Mouse (Mus musculus) cerebellum, postnatal 4 days (tissue): ENCODE data around the gene Ankrd35.
"Not testable (repeated sequence)": the region's sequence is repeated elsewhere in the genome, so short reads cannot be mapped to it uniquely, and the experiment has no call there.

Source experiments
- DNase-seq, 2 experiments: peaks; one replicate each; pipeline ENCODE4 v3.0.0; 2022; ENCODE audit warnings: low spot score in 2 of 2, mixed read lengths in 1 of 2

Ankrd35 gene

DNA sequence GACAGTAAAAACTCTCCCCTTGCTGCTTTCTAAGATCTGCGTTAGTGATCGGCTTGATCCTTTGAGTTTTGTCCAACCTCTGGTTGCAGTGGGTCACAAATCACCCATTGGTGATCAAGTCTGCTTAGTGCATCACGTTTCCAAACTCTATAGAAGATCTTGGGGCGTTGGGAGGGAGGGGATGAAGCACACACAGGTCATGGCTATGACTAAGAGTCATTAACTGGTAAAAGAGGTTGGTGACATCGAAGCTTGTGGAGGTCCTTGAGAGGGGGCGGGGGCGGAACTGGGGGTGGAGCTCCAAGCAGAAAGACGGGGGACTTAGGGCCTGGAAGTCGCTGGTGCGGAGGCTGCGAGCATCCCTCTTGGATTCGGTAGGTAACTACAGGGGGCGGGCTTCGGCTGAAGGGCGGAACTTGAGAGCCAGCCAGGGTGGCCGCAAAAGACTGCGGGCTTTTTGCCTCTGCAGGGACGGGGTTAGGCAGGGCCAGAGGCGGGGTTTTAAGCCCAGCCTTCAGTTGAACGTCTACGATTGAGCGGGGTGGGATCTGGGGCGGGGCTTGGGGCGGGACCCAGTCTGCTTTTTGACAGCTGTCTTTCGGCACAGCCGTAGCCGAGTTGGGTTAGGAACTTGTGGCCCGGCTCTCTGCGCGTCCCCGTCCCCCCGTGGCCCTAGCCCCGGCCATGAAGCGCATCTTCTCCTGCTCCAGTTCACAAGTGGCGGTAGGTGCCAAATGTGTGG, at the start of gene Ankrd35:
Gene Ankrd35, plus strand, starts transcription at position 405 of the 742 bp plus-strand sequence.
- DNase-seq, result peak; percentile 56 to 58

GRCm38 (mm10) chr3:96623201-96623600, 46.7 kb upstream of the Ankrd35 start:
- DNase-seq, result no peak

DNA sequence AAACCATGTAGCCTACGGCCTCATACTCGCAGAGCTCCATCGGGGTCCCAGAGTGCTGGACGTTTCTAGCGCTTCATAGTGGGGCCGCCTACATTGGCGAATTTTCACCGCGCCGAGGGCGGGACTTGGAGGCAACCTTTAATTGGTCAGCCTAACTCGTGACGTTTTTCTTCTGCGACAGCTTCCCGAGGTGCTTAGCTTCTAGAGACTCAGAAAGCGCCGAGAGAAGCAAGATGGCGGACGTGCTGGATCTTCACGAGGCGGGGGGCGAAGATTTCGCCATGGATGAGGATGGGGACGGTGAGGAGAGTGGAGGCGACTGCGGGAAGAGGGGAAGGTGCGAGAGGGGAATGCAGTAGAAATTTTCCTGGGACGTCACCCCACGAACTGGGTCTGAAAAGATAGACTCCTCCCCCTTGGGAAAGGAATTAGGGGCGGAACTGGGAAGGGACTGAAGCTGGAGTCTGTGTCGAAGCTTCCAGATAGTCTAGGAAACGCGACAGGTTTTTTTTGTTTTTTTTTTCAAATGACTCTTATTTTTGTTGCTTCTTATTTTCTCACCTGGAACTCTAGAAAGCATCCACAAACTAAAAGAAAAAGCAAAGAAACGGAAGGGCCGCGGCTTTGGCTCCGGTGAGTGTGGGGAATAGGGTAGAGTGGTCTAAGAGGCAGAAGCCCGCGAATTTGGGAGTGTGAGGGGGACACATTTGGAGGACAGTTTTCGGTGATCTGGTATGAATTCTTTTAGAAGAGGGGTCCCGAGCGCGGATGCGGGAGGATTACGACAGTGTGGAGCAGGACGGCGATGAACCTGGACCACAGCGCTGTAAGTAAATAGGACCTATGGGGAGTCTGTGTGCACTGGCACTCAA, 40.0 kb upstream of the Ankrd35 start, which contains the start of gene Rbm8a:
Gene Rbm8a, plus strand, starts transcription at position 205 of the 872 bp plus-strand sequence.
- peak; percentile 83 to 95 for DNase-seq

- no peak for DNase-seq
Measured at GRCm38 (mm10) chr3:96632058-96632457, 37.9 kb upstream of the Ankrd35 start.

DNA sequence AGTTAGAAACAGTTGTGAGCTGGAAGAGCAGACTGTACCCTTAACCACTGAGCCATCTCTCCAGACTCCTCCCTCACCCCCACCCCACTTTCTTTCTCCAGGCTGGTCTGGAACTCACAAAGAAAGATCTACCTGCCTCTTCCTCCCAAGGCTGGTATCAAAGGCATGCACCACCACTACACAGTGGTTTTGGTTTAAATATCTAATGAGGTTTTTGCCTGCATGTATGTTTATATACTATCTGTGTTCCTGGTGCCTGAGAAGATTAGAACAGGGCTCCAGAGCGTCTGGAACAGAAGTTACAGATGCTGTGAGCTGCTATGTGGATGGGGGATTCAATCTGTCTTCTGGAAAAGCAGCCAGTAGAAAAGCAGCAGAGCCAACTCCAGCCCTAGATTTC, 35.9 kb upstream of the Ankrd35 start:
- DNase-seq, result no peak

DNA sequence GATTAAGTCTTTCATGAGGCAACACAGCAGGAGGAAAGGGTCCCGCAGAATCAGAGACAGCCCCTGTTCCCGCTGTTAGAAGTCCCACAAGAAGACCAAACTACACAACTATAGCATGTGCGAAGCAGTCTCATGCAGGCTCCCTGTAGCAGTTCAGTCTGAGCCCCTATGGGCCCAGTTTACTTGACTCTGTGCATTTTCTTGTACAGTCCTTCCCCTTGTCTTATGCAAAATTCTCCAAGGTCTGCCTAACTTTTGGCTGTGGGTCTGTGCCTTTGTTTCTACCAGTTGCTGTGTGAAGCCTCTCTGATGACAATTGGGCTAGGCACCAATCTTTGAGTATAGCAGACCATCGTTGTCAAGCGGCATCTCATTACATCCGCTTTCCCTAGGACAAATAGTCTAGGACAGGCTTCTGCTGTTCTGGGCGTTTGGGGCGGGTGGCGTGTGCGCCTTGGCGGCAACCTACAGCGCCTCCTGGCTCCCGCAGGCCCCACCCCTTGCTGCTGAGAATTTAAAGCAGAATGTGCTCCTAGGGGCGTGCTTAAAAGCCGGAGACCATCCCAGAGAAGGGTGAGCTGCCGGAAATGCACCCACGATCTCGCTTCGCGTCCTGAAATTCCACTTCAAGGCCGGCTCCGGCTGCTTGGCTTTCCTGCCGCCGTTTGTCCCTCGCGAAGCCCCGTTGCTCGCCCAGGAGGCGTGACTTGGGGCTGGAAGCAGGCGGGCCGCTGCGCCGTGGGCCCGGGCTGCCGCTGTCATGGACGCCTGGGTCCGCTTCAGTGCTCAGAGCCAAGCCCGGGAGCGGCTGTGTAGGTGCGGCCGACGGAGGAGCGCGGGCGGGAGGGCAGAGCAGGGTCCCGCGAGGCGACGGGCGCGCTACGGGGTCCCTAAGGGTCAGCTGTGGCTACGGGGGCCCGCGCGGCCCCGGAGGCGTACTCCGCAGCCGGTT, 34.7 kb upstream of the Ankrd35 start, which contains the start of the genes Pex11b and Gm42957:
Gene Pex11b, plus strand, starts transcription at position 449 of the 952 bp plus-strand sequence.
Gene Gm42957, plus strand, starts transcription at position 547 of the 952 bp plus-strand sequence.
- peak; percentile 80 to 82 for DNase-seq

GRCm38 (mm10) chr3:96635906-96636305, 34.0 kb upstream of the Ankrd35 start:
- DNase-seq, result no peak

- no peak for DNase-seq
Measured at GRCm38 (mm10) chr3:96636448-96636847, 33.5 kb upstream of the Ankrd35 start.

DNA sequence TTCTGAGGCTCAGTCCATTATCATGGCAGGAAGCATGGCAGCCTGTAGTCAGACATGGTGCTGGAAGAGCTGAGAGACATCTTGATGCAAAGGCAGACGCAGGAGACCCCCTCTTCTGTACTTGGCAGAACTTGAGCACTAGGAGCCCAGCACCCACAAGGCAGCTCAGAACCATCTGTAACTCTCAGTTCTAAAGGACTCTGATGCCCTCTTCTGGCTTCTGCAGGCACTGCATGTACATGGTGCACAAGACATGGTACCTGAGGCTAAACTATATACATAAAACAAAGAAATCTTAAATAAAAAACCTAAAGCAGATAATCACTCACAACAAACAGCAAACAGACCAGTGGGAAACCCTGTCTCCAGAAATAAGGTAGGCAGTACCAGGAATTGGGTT, 30.7 kb upstream of the Ankrd35 start:
- DNase-seq, result peak in 1 of 2 experiments; percentile 53

DNA sequence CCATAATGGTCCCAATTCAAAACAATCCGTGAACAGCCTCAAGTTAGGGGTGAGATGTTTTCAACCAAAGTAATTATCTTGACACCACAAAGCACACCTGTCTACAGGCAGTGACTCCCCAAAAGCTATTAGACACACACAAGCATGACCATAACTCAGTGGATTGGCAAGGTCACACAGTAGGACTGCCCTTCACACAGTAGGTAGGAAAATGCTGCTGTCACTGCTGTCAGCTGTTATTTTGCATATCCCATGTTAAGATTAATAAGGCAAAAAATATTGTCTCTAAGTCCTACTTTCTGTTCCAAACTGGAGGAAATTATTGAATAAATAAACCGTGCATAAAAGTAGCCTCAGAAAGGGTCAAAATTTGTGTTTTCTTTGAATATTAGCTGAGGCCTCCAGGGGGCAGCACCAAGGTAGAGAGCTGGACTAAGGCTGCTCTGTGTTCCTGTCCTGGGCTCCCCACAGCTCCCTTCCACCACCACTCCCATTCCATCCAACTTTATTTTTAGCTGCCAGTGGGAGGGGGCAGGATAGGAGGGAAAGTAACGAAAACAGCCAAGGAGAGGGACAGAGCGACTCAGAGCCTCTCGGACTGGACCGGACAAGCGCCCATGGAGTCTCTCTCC, 24.8 kb upstream of the Ankrd35 start, which contains the start of gene Itga10:
Gene Itga10, plus strand, starts transcription at position 567 of the 632 bp plus-strand sequence.
- DNase-seq, result no peak

DNA sequence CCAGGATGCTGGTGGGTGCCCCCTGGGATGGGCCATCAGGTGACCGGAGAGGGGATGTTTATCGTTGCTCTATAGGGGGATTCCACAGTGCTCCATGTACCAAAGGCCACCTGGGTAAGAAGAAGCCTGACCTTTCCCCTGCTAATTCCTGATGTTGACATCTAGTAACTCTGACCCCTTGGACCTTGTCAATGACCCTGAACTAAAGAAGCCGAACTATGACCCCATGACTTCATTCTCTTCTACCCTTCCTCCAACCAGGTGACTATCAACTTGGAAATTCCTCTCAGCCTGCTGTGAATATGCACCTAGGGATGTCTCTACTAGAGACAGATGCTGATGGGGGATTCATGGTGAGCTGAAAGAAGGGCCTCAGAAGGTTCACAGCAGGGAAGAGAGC, 22.6 kb upstream of the Ankrd35 start:
- DNase-seq, result no peak

DNA sequence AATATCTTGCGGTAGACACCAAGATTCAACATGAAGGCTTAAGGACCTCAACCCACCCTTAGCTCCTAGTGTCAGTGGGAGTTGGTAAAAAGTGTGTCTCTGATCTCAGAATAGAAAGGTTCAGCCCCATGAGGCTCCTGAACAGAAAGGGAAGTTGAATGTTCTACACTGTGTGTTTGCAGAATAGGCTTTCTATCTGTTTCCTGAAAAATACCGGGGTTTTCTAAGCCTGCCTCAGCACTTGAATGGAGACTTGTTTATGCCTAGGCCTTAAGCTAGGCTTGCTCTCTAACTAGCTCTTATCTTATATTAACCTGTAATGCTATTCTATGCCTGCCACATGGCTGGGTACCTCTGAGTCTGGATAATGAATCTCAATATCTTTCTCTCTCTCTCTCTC, 9.0 kb upstream of the Ankrd35 start:
- no peak for DNase-seq

GRCm38 (mm10) chr3:96662731-96663316, 7.1 kb upstream of the Ankrd35 start:
- DNase-seq, result no peak

DNA sequence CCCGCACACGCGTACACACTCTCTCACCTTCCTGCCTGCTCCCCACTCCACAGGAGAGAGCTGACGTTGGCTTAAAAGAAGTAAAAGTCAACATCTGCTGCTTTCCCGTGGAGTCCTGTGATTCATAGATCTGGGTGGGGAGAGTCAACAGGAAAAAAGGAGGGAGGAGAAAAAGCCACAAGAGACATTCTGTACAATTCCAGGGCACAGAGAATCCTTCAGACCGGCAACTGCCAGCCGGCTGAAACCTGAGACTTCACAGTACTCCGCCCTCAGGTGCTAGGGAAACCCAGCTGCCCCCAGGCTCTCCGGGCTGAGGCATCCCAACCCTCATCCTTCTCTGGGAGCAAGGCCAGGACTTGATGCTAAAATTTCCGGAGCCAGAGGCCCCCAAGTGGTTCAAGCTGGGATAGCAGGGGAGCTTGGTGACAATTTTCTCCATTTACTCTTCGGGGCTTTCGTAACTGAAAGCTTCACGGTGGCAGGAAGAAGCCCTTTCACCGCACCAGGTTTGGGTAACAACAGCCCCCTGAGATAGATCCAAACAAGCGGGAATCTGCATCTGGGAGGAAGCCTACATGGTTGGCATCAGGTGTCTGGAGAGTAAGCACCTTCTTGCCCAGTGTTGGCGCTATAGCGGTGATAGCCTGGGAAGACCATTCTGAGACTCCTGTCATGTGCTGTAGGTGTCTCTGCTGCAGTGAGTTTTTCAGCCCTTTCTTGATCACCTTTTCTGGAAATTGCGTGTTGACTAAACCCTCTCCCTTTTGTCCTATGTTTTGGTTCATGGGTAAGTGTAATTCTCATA, 6.3 kb upstream of the Ankrd35 start:
- peak; percentile 79 to 88 for DNase-seq

DNA sequence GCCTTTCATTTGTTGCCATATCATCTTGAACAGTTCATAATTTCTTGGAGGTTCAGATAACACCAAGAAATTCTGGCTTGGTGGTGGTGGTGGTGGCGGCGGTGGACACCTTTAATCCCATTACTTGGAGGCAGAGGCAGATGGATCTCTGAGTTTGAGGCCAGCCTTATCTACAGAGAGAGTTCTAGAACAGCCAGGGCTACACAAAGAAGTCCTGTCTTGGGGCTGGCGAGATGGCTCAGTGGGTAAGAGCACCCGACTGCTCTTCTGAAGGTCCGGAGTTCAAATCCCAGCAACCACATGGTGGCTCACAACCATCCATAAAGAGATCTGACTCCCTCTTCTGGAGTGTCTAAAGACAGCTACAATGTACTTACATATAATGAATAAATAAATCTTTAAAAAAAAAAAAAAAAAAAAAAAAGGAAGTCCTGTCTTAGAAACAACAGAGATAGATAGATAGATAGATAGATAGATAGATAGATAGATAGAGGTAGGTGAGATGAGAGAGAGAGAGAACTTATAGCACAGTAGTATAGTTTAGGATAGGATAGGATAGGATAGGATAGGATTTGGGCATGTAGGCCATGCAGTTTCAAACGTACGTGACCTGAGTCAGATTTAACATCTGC, 4.1 kb upstream of the Ankrd35 start:
- DNase-seq, result not testable (repeated sequence)

GRCm38 (mm10) chr3:96666916-96667315, 3.0 kb upstream of the Ankrd35 start:
- no peak for DNase-seq

DNA sequence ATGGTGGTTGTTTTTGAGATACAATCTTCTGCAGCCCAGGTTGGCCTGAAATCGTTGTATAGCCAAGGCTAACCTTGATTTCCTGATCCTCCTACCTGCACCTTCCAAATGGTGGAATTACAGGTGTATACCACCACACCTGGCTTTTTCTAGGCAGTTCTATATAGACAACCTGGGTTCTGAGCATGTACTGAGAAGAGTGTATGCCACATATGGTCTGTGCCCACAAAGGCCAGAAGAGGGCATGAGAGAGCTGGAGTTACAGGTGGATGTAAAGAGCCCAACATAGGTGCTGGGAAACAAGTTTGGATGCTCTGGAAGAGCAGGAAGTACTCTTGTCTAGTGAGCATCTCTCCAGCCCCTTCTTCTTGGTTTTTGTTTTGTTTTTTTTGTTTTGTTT, 2.6 kb upstream of the Ankrd35 start:
- DNase-seq, result no peak

DNA sequence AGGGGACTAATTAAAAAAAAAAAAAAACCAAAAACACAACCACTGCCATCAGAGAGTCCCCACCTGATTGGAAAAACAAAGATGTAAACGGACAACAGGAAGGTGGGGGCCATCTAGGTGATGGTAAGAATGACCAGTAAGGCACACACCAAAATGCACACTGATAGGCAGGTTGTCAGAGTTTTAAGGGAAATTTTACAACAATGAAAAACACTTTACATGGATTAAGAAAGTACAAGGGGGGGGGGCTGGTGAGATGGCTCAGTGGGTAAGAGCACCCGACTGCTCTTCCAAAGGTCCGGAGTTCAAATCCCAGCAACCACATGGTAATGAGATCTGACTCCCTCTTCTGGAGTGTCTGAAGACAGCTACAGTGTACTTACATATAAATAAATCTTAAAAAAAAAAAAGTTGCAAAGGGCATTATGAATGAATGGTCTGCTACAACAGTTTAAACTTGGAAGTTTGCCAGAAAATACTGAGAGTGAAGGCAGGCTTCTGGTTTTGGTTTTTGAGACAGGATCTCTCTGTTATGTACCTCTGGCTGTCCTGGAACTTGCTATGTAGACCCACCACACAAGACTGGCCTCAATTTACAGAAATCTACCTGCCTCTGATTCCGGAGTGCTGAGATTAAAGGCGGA, 1.4 kb upstream of the Ankrd35 start:
- DNase-seq, result no peak

DNA sequence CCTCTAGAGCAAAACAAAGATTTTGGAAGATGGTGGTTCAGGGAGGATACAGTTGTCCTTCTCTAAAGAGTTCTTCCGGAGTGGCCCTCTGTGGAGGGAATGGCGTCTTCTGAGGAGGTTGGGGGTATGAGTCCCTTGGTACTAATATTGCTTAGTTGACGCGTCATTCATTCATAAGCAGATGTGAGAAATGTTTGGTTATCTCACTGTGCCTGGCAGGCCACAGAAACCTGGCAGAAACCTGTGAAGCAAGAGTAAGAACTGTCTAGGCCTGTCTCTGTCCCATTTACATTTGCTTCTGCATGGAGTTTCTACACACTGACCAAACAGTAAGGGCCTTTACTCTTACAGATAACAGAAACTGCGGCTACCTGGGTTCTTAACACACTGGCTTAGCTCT, 1.6 kb downstream of the Ankrd35 start:
- DNase-seq, result no peak
